Mouse (Mus musculus): ENCODE measurements around the gene Rabep2.
A peak's percentile ranks its signal among the peaks of the same experiment; 100 is the strongest.
"Not testable (repeated sequence)": the region's sequence is repeated elsewhere in the genome, so short reads cannot be mapped to it uniquely, and the experiment has no call there.

Rabep2 gene

DNA sequence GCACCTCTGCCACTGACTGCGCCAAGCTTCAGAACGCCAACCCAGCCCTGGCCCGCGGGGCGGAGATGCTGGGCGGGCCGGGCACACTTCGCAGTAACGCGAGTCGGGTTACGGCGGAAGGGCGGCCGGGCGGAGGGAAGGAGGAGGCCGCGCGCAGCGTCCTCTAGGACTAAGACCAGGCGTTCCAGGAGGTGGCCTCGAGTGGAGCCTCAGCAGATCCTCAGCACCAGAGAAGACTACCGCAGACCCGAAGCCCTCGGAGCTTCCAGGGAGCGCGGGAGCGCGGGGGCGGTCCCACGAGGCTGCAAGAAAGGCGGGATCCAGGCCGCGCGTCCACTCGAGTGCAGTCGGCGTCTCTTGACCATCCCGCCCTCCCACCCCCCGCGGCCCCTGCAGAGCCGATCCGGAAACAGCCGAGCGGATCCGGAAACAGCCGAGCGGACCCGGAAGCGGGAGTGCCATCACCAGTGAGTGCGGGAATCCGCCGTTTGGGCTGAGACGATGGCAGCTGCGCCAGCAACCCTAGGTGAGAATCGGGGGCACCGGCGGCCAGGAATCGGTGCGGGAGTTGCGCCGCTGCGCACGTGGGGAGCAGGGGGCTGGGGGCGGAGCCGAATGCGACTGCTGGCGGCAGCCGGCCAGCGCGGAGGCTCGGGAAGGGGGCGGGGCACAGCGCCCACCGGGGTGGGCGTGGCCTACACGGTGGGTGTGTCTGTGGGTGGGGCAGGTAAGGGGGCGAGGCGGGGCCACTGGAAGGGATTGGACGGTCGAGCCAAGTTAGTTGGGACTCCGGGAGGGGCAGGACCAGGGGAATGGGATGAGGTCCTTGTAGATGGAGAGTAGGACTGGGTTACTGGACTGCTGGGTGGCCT is at the start of gene Rabep2:
Gene Rabep2, plus strand, starts transcription at position 129 of the 872 bp plus-strand sequence.
- peak; percentile 89 for DNase-seq (ENCODE audit: low read depth, low spot score)

DNA sequence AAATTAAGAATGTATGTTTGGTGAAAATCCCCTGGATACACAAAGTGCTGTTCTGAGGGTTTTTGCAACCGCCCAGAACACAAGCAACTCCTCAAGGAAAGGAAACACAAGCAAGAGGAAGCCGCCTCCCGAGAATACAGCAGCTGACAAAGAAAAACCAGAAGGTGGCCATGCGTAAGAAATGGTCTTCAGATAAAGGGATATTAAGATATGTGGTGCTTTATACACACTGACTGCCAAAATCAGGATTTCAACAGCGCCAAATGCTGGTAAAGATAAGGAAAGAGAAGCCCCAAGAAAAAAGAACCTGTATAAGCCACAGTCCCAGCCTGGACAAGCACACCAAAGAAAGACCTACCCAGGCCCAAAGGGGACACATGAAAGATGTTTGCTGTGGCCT is 45.0 kb upstream of the Rabep2 start:
- no peak for DNase-seq (ENCODE audit: low read depth, low spot score)

DNA sequence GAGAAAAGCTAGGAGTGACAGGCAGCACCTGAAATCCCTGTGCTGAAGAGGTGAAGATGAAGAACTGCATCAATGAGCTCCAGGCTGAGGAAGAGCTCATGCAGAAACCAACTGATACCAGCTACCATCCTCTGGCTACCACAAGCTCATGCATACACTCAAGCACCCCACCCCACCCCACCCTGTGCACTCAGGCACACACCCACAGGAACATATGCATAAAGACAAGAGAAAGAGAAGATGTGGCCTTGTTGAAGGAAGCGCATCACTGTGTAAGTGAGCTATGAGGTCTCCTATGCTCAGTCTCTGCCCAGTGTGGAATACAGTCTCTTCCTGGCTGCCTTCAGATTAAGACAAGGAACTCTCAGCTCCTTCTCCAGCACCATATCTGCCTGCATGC is 40.4 kb upstream of the Rabep2 start:
- no peak for DNase-seq (ENCODE audit: low read depth, low spot score)

DNA sequence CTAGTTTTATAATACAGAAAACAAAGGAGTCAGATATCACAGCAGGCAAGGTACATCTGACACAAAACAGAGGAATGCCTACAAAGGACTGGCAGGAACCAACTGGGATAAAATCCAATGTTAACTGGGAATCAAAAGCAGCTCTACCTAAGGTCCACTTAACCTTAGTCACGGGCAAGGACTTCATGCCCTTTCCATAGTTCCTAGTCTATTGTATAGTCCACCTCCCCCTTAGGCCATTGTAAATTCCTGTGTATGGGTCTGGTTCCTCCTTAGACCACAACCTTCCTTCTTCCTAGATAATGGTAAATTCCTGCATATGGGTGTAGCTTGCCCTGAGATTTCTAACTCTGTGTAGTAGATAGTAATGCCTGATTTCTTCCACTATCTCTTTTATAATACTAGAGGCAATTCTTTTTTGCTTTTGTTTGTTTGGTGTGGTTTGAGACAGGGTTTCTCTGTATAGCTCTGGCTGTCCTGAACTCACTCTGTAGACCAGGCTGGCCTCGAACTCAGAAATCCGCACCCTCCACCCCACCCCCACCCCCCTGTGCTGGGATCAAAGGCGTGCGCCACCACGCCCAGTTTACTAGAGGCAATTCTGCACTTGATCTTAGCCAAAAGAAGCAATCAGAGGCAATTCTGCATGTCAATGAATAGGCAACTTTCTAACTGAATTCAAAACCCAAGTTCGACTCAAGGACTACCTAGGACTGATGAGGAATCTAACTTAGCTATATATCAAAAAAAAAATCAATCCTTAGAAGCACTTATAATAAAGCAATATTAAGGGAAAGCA is 36.3 kb upstream of the Rabep2 start:
- DNase-seq (ENCODE audit: low read depth, low spot score), result not testable (repeated sequence)

DNA sequence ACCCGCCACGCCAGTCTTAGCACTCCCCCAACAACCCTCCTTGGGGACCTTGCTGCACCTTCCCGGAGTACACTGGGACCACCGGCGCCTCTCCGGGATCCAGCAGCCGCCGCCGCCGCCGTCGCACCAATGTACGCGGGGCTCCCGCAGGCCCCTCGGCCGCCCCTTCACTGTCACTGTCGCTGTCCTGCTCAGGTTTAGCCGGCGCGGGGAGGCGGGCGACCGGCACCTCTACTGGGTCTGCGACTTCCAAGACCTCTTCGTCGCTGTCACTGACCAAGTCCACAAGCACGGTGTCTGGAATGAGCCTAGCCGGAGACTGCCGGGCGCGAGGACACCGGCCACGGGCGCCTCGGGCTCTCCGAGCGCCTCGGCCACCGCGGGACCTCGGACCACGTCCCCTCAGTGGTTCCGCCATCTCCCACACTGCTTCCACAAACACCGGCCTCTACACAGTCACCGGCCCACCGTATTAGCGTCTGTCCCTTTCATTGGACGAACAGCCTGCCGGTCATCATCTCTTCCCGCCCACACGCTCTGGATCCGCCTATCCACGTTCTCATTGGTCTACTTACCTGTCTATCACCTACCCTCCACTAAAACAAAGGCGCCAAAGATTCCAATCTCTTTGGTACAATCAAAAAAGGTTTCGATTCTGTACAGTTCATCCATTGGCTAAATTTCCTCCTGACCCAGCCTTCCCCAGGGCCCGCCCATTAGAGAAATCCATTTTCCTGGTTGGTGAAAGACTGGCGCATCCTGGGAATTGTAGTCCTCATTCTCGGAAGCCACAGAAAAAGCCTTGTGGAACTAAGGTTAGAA is 32.0 kb upstream of the Rabep2 start, which contains the start of gene Nfatc2ip:
Gene Nfatc2ip, minus strand, starts transcription at position 440 of the 822 bp plus-strand sequence.
- peak; percentile 98 for DNase-seq (ENCODE audit: low read depth, low spot score)

DNA sequence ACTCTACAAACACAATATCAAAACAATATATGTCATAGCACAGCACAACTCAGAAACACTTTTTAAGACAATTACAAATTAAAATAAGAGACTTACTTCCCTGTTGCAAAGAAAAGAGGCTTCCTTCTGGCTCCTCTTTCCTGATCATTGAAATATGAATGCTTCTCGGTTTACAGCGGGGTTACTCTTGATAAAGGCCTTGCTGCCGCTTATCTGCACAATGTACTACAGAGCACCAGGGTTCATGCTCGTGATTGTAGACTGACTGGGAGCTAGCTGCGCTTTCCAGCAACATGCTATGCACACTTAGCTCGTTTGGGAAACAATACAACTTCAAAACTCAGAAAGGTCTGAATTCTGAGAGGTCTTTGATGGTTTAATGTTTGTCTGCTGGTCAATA is 31.3 kb upstream of the Rabep2 start:
- DNase-seq (ENCODE audit: low read depth, low spot score), result no peak

DNA sequence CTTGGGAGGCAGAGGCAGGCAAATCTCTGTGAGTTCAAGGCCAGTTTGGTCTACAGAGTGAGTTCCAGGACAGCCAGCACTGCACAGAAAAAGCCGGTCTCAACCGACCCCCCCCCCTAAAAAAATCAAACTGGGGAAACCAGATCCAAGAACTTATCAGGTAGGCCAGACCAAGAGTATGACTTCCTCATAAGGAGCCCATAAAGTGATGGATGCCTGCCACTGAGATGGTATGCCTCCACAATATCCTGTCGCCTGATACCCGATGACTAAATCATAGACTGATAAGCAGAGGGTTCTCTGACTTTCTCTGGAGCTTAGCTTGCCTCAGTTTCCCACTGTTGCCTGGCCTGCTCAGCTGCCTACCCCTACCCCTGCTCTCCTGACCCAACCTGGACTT is 30.7 kb upstream of the Rabep2 start:
- DNase-seq (ENCODE audit: low read depth, low spot score), result no peak

DNA sequence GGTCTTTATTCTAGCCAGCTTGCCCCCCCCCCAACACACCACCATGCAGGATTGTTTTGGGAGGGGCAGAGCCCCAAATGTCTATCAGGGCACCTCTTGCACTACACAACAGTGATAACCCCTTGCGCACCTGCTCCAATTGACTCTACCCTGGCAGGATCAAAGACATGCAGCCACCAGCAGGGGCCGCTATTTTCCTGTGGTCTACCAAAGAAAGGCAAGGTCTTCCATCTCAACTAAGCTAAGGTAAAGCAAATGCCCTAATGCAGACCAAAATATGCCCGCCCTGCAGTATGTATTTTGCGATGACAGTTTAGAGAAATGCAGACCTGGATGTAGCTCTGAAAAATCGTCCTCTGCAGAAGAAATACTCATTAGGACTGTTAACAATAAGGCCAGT is 29.0 kb upstream of the Rabep2 start:
- peak; percentile 42 for DNase-seq (ENCODE audit: low read depth, low spot score)

DNA sequence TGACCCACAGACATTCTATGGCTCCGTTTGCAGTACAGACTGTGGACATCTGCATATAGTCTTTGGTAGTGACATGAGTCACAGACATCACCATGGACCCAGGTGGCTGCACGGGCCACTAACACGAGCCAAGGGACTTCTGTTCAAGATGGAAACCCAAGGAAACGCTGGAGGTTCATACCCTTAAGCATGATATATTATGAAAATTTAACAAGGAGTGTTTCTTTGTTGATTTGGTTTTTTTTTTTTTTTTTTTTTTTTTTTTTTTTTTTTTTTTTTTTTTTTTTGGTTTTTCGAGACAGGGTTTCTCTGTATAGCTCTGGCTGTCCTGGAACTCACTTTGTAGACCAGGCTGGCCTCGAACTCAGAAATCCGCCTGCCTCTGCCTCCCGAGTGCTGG is 26.0 kb upstream of the Rabep2 start:
- not testable (repeated sequence) for DNase-seq (ENCODE audit: low read depth, low spot score)

DNA sequence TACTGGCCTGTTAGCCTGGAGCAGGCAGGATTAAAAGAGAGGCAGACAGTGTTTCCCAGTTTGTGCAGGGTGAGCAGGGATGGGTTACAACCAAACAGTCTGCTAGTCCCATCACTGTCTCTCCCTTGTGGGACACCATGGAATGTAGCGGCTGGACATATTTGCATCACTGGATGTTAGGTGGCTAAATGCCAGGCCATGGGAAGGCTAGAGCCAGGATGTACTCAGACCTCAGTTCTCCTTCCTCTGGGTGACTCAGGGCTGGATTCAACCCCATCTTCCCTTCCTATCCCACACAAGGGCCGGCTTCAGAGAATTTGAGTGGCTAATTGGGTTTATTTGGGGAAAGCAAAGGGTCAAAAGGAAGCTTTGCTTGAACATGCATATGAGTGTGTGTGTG is 19.9 kb upstream of the Rabep2 start:
- DNase-seq (ENCODE audit: low read depth, low spot score), result no peak

DNA sequence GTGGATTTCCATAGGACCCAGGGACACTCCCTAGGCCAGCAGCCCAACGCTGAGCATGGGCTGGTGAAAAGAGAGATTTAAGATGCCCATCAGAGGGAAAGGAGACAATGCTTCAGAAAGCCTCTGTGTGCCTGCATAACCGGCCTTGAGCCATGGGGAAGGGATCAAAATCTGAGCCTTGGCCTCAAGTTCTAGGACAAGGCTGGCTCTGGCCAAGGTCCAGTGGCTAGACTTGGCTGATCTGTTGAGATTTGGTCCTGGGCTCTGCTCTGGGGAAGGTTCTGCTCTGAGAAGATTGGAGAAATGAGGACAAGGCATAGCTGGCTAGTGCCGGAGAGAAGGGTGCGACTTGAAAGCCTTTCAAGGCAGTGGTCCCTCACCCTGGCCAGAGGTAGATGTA is 17.5 kb upstream of the Rabep2 start:
- DNase-seq (ENCODE audit: low read depth, low spot score), result no peak

DNA sequence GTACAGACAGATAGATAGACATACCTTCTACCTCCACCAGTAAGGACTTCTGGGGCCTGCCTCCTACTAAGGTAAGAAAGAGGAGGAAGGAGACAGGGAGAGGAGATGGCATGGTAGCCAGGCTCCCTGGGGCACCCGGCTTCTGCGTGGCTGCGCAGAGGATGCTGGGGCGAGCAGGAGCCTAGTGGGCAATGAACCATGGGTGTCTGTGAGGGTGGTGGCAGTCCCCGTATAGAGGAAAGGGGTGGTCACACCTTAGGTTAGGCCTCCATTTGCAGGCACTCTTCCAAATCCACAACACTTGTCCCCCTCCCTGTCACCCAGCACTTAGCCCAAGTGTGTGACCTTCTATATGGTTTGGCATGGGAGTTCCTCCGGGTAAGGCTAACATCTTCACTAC is 13.8 kb upstream of the Rabep2 start, which contains the start of gene Cd19:
Gene Cd19, minus strand, starts transcription at position 165 of the 400 bp plus-strand sequence.
- DNase-seq (ENCODE audit: low read depth, low spot score), result no peak

DNA sequence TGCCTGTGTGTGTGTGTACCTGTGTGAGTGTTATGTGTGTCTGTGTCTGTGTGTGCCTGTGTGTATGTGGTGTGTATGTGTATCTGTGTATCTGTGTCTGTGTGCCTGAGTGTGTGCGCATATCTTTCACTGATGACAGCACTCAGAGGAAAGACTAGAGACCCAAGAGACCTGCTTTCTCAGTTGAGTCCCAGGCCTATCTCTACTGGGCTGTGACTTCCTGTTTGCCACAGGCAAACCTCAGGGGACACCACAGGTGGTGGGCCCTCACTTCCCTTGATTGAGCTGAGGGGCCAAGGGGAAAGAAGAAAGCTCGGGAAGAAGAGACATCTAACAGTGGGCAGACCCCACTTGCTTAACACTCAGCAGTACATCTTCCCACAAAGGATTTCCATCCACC is 11.9 kb upstream of the Rabep2 start:
- no peak for DNase-seq (ENCODE audit: low read depth, low spot score)

DNA sequence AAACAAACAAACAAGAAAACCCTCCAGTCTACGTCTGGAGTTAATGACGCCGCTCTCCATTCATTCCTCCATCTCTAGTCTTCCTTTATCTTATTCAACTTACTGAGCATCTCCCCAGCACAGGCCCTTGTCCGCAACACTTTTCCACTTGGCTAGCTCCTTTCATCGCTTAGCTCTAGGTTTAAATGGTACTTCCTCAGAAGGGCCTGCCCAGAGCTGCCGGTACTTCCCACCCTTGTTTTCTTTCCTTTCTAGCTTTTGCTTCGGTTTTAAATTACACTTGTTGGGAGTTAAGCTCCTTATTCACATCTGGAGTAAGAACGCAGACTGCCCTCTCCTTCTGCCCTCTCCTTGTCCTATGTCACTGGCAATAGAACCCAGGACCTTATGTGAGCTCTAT is 11.5 kb upstream of the Rabep2 start:
- DNase-seq (ENCODE audit: low read depth, low spot score), result no peak

DNA sequence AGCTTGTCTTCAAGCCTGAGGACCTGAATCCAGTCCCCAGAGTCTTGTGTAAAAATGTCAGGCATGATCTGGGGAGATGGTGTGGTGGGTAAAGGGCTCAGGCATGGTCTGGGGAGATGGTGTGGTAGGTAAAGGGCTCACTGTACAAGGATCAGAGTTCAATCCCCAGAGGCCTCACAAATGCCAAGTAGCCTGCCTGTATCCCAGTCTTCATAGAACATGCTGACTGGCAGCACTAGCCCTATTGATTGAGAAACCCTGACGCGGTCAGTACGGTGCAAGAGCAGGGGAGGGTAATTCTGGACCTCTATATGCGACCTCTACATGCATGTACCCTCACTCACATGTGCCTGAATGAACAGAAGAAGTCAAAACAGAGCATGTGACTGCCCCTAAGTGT is 11.0 kb upstream of the Rabep2 start:
- DNase-seq (ENCODE audit: low read depth, low spot score), result no peak

DNA sequence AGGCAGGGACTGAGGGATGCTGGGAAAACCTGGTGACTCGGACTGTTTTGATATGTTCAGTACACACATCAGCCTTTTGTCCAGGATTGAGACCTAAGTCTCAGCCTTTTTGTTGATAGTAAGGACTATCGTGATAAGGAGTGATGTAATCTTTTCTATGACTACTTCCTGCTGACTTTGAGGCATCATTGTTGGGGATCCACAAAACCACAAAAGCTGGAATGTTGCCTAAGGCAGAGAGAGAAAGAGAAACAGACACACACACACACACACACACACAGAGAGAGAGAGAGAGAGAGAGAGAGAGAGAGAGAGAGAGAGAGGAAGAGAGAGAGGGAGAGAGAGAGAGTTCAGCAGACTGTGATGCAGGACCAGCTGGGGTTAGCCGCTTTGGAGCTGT is 10.1 kb upstream of the Rabep2 start:
- no peak for DNase-seq (ENCODE audit: low read depth, low spot score)

DNA sequence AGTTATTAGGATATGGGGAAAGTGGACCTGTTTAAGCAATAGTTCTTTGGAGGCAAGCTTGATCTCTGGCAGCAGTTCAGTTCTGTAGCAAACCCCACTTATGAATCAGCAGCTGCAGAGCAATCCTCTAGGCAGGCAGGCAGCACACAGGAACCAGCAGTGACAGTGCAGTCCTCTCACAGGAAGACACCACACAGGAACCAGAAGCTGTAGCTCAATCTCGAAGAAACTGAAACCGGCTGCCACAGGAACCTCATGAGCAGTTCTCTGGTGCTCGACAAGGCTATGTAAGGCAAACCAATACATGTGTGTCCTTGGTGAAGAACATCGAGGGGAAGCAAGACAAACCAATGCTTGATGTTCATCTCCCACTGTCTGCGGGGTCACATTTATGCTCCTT is 6.8 kb upstream of the Rabep2 start:
- DNase-seq (ENCODE audit: low read depth, low spot score), result no peak

DNA sequence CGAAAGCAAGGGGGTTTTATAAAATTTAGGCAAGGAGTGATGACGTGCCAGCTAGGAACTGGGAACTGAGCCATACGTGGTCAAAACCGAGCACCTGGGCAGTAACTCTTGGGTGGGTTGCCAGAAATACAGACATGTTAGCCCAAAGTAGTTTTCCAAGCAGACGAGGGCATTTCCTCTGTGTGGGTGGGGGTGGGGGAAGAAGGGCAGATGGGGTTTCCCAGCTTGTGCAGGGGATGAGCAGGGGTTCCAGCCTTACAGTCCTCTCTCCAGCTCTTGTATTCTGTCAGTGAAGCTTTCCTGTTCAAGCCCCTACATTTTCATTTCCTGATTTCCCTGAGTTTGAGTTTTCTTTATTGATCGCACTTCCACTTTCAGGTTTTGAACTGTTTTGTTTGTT is 4.4 kb upstream of the Rabep2 start:
- DNase-seq (ENCODE audit: low read depth, low spot score), result no peak

DNA sequence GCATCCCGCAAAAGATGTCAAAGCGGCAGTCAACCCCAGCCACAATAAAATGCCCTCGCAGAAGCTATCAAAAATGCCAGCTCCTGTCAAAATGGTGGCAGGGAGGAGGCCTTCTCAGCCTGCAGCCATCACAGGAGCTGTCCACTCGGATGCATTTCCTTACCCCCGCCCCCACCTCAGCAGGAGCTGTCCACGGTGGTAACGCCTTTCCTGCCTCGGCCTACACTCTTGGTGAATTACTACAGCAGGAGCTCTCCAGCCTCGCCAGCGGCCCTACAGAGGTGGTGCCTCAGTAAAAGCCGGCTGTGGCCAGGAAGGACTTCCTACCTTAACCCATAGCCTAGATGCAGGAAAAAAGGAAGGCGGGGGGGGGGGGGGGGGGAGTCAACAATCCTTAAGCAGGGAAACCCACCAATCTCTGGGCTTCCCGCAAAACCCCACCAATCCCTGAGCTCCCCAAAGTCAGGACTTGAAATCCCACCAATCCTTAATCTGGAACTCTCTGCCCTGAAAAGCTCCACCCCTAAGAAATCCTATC is 1.2 kb upstream of the Rabep2 start:
- no peak for DNase-seq (ENCODE audit: low read depth, low spot score)

DNA sequence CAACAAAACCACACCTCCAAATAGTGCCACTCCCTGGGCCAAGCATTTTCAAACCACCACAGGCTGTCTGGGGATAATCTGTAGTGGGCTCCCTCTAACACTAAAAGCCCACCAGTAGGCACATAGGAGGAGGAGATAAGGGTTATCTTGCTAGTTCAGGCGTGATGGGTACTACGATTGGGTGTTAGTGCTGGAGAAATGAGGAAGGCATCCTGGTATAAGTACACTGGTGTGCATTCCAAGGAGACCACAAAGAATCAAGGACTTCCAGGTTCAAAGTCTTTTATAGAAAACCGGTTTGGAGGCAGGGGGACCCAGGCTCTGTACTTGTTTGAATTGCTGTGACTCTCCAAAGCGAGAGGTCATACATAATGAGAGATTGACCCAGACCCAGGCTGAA is 405 bp upstream of the Rabep2 start:
- DNase-seq (ENCODE audit: low read depth, low spot score), result no peak

DNA sequence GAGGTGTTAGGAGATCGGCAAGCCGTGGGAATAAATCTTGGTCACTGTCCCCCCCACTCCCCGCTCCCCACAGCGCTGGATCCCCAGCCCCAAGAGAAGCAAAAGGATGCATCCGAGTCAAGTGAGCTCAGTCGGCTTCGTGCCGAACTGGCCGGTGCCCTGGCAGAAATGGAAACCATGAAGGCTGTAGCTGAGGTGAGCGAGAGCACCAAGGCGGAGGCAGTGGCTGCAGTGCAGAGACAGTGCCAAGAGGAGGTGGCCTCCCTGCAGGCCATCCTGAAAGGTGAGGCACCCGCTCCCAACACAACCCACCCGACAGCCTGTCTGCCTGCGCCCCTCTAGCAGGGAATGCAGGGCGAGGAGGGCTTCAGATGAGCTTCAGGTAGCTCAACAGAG is 942 bp downstream of the Rabep2 start:
- no peak for DNase-seq (ENCODE audit: low read depth, low spot score)

DNA sequence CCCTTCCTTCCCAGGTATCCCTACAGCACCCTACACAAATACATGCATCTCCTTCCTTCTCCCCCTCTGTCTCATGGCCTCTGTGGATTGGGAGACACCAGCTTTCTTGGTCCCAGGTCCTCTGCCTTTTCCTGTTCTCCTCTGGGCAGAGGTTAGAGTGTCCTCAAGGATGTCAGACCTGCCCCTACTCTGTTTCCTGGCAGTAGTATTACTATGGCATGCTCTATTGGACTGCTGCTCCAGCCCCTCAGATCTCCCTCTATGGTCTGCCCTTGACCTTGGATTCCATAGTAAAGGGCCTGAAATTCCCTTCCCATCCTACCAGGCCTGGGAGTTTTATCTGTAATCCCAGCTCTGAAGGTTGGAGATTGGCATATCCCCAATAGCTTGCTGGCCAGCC is 1.6 kb downstream of the Rabep2 start:
- DNase-seq (ENCODE audit: low read depth, low spot score), result no peak

Data from skeletal muscle tissue, adult 2 months (tissue).